Mouse (Mus musculus) ES-E14 (cell line): ENCODE results near the gene Galnt6. TPM values are rescaled to one million over a fixed set of nuclear protein-coding genes. Genes with fewer than 3 reads are reported as not detected.

Experiments
- DNase-seq: peaks from one replicate; pipeline ENCODE4 v3.0.0-alpha.2; 2013; ENCODE audit warnings: low read depth, low spot score
- H3K27ac ChIP-seq: 2 replicates; pipeline ENCODE4 v1.5.1; 2012; ENCODE audit warnings: low read depth, mild to moderate bottlenecking, low read length, moderate library complexity, mixed read lengths; ENCODE audit not compliant: poor library complexity, insufficient read depth, severe bottlenecking
- H3K36me3 ChIP-seq: 2 replicates; pipeline ENCODE4 v1.6.1; 2012; ENCODE audit warnings: mild to moderate bottlenecking, low read length, moderate library complexity, mixed read lengths; ENCODE audit not compliant: control insufficient read depth, poor library complexity, insufficient read depth, severe bottlenecking
- H3K4me1 ChIP-seq, 2 experiments: fragments of 150-350 bp in 1 of 2; sonication (generic) in 1 of 2; 2 replicates each; pipeline ENCODE4 v1.6.1; 2012; ENCODE audit warnings: low read length in 2 of 2, mild to moderate bottlenecking in 1 of 2, mixed read lengths in 1 of 2; ENCODE audit not compliant: control insufficient read depth in 2 of 2, insufficient read depth in 2 of 2, poor library complexity in 1 of 2
- H3K4me3 ChIP-seq, 2 experiments: fragments of 150-350 bp in 1 of 2; sonication (generic) in 1 of 2; 2 replicates each; pipeline ENCODE4 v1.5.1; 2012; ENCODE audit warnings: low read length in 2 of 2, low read depth in 1 of 2, mild to moderate bottlenecking in 1 of 2, mixed read lengths in 1 of 2; ENCODE audit not compliant: insufficient read depth in 1 of 2, poor library complexity in 1 of 2, severe bottlenecking in 1 of 2
- H3K9ac ChIP-seq: 2 replicates; pipeline ENCODE4 v1.6.1; 2012; ENCODE audit warnings: low read depth, mild to moderate bottlenecking, low read length, mixed read lengths; ENCODE audit not compliant: poor library complexity, insufficient read depth, severe bottlenecking
- H3K9me3 ChIP-seq: fragments of 150-350 bp; sonication (generic); 2 replicates; pipeline ENCODE4 v1.6.1; 2012; ENCODE audit warnings: low read depth, mild to moderate bottlenecking, low read length; ENCODE audit not compliant: control insufficient read depth, insufficient read depth
- CHD2 ChIP-seq: IDR thresholded peaks from 2 replicates; pipeline ENCODE4 v1.6.1; 2014; ENCODE audit warnings: mild to moderate bottlenecking, low read depth, low read length, inconsistent platforms
- HCFC1 ChIP-seq: IDR thresholded peaks from 2 replicates; pipeline ENCODE4 v1.6.1; 2012; ENCODE audit warnings: low read length, inconsistent platforms, borderline replicate concordance; ENCODE audit not compliant: insufficient read depth
- MAFK ChIP-seq: IDR thresholded peaks from 2 replicates; pipeline ENCODE4 v1.6.1; 2014; ENCODE audit warnings: mild to moderate bottlenecking, low read depth, low read length, inconsistent platforms; ENCODE audit not compliant: insufficient read depth
- ZC3H11A ChIP-seq: IDR thresholded peaks from 2 replicates; pipeline ENCODE4 v1.6.1; 2012; ENCODE audit warnings: low read depth, mild to moderate bottlenecking, inconsistent platforms, low read length, borderline replicate concordance
- ZNF384 ChIP-seq: IDR thresholded peaks from 2 replicates; pipeline ENCODE4 v1.6.1; 2012; ENCODE audit warnings: low read depth, low read length, inconsistent platforms
- in situ Hi-C, 2 experiments: fragments of 600-800 bp; cut with MboI; formaldehyde crosslinking; loops; one replicate each; pipeline ENCODE4 v1.15.1; 2025; ENCODE audit warnings: low sequenced_read_pairs in 2 of 2, inconsistent platforms in 1 of 2; ENCODE audit not compliant: unreplicated experiment in 2 of 2
- total RNA-seq: library from RNA; depleted of rRNA; stranded (reverse); fragments of 300-350 nt; gene quantifications from 2 replicates; pipeline ENCODE4 v1.2.3, GENCODE M21; 2012

Gene Galnt6
- total RNA-seq, 1 experiment: 18.2 TPM

DNA sequence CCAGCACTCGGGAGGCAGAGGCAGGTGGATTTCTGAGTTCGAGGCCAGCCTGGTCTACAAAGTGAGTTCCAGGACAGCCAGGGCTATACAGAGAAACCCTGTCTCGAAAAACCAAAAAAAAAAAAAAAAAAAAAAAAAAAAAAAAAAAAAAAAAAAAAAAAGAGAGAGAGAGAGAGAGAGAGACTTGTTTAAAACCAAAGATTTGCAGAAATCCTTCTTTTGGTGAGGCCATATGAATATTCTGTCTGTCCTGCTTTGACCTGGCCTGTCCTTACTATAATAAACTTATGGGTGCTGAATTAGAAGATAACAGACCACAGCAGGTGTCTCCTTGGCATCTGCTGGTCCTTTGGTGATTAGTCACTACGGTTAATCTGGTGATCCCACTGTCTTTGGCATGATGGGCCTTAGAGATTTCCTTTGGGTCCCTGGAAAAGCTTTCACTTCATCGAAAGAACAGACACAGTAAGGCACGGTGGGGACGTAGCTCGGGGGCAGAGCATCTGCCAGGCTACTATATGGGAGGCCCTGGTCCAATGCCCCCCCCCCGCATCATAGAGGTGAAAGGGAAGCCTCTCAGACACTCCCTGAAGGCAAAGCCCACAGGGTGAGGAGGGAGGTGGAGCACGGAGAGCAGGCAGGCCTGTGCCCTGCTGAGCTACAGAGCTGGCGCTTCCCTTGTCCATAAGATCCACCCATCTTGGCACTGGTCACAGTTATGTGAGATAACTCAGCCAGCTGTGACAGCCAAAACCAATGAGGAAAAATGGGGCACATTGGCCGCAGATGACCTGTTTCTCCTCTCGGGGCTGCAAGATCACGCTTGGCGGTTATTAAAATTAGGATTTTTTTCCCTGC lies 6.1 kb upstream of the Galnt6 start:
- no peak for TF ChIP-seq MAFK
- no peak for TF ChIP-seq CHD2
- no peak for TF ChIP-seq HCFC1
- in situ Hi-C loops: no loop called here
- no peak overlapping the region for H3K27ac ChIP-seq

DNA sequence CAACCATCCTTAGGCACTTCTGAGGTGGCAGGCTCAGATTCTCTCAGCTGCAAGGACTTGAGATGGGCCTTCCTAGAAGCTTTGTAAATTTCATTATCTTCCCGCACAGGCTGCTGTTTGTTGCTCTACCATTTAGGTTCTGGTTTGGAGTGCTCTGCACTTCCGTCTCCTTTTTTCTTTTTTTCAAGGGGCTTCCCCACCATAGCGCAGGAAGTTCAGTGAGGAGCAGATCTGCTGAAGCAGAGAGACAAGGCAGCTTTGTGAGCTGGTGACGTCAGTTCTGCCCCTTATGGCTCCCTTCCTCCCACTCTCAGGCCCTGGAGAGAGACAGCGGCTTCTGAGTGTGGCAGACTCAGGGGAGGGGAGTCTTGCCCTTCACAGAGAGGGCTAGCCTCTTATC lies 3.4 kb upstream of the Galnt6 start:
- Histone ChIP-seq H3K36me3 (no peaks in the 10 kb centered on the region), H3K27ac (no peak overlapping the region), H3K4me1 (peaks cover 1 to 12% of the 10 kb centered on the region in 2 experiments; a peak in 1 of 4 replicates), H3K9me3 (no peaks in the 10 kb centered on the region), H3K4me3 (no peak overlapping the region), H3K9ac (no peak overlapping the region)
- DNase-seq: no peak
- in situ Hi-C loops: no loop called here
- TF ChIP-seq ZC3H11A: no peak
- TF ChIP-seq HCFC1: no peak
- TF ChIP-seq MAFK: no peak
- no peak for TF ChIP-seq CHD2
- TF ChIP-seq ZNF384: no peak

More for the DNA sequence above, 6.1 kb upstream of the Galnt6 start:
- no peak for DNase-seq
- H3K9me3 ChIP-seq: no peaks in the 10 kb centered on the region
- H3K4me1 ChIP-seq: peaks cover 1 to 6% of the 10 kb centered on the region in 2 experiments; a peak in 1 of 4 replicates
- H3K9ac ChIP-seq: no peak overlapping the region
- H3K4me3 ChIP-seq: peak overlapping the region; percentile 16 to 24; a peak in 3 of 4 replicates
- no peaks in the 10 kb centered on the region for H3K36me3 ChIP-seq

GRCm38 (mm10) chr15:100731081-100731480 lies 1.9 kb upstream of the Galnt6 start:
- no peak for TF ChIP-seq MAFK
- TF ChIP-seq ZC3H11A: no peak
- no peak for TF ChIP-seq ZNF384
- TF ChIP-seq CHD2: no peak
- no peak for TF ChIP-seq HCFC1
- no peak overlapping the region for H3K9ac ChIP-seq
- DNase-seq: peak; percentile 19
- no peaks in the 10 kb centered on the region for H3K9me3 ChIP-seq
- H3K36me3 ChIP-seq: no peaks in the 10 kb centered on the region
- peaks cover 1 to 12% of the 10 kb centered on the region in 2 experiments; a peak in 1 of 4 replicates for H3K4me1 ChIP-seq
- no peak overlapping the region for H3K4me3 ChIP-seq
- in situ Hi-C loops: no loop called here
- no peak overlapping the region for H3K27ac ChIP-seq

DNA sequence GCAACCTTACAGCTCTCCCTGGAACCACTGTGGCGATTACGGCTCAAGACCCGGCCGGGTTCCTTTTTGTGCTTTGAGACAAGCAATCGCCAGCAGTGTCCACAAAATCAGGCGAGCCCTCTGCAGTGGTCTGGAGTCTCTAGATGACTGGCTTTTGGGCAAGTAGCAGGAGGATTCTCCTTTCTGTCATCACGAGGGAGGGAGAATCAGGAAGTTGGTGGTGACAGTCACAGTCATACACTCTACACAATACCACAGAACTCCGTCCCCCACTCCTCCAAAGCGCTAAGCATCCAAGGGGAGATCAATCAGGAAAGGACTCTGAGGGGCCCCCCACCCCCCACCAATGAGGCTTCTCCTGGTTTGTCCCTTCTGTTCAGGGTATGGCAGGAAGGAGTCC lies 590 bp downstream of the Galnt6 start:
- TF ChIP-seq HCFC1 (no peak), ZC3H11A (no peak), CHD2 (no peak), ZNF384 (no peak), MAFK (no peak)
- in situ Hi-C loops: no loop called here
- no peak overlapping the region for H3K27ac ChIP-seq
- peak overlapping the region in 1 of 2 experiments; percentile 80; a peak in 2 of 4 replicates for H3K4me3 ChIP-seq
- H3K36me3 ChIP-seq: no peaks in the 10 kb centered on the region
- no peak for DNase-seq
- H3K9ac ChIP-seq: no peak overlapping the region
- H3K9me3 ChIP-seq: no peaks in the 10 kb centered on the region
- peaks cover 1 to 12% of the 10 kb centered on the region in 2 experiments; a peak in 1 of 4 replicates for H3K4me1 ChIP-seq
